Mouse (Mus musculus) forebrain, embryonic 10.5 days (tissue): Measurements from ENCODE around the gene Cdh26. TPM values are rescaled to one million over a fixed set of nuclear protein-coding genes. Genes with fewer than 3 reads are reported as not detected.

Experiments
- DNase-seq: peaks from one replicate; pipeline ENCODE4 v3.0.0-alpha.2; 2017; ENCODE audit warnings: low spot score; ENCODE audit errors: extremely low spot score
- H3K27ac ChIP-seq: fragments of 300-500 bp; sonication (generic); 2 replicates; pipeline ENCODE4 v1.5.1; 2016; ENCODE audit warnings: mild to moderate bottlenecking
- H3K27me3 ChIP-seq: fragments of 300-500 bp; sonication (generic); 2 replicates; pipeline ENCODE4 v1.6.1; 2016; ENCODE audit warnings: mild to moderate bottlenecking; ENCODE audit not compliant: poor library complexity, severe bottlenecking
- H3K36me3 ChIP-seq: fragments of 300-500 bp; sonication (generic); replicated peaks from 2 replicates; pipeline ENCODE4 v1.6.1; 2016; ENCODE audit warnings: mild to moderate bottlenecking, moderate library complexity
- H3K4me1 ChIP-seq: fragments of 300-500 bp; sonication (generic); 2 replicates; pipeline ENCODE4 v1.6.1; 2016
- H3K4me3 ChIP-seq: fragments of 300-500 bp; sonication (generic); 2 replicates; pipeline ENCODE4 v1.5.1; 2016; ENCODE audit warnings: mild to moderate bottlenecking, moderate library complexity
- H3K9me3 ChIP-seq: fragments of 300-500 bp; sonication (generic); 2 replicates; pipeline ENCODE4 v1.6.1; 2016; ENCODE audit warnings: mild to moderate bottlenecking, moderate library complexity
- WGBS: fragments of 180-500 bp; shearing (Covaris S2); methylation state at CpG from one replicate; pipeline ENCODE4 v1.1.7; 2016; 5-methylcytosine and 5-hydroxymethylcytosine counted together
- polyA plus RNA-seq: library from polyadenylated mRNA; unstranded; fragments of >200 nt; fragmentation: Nextera tagmentation; extraction: Ambion mirVana; gene quantifications from 2 replicates; pipeline ENCODE4 v1.2.1, GENCODE M21; 2016

Gene Cdh26
- polyA plus RNA-seq, 1 experiment from 2014 or later: 0.05 TPM

DNA sequence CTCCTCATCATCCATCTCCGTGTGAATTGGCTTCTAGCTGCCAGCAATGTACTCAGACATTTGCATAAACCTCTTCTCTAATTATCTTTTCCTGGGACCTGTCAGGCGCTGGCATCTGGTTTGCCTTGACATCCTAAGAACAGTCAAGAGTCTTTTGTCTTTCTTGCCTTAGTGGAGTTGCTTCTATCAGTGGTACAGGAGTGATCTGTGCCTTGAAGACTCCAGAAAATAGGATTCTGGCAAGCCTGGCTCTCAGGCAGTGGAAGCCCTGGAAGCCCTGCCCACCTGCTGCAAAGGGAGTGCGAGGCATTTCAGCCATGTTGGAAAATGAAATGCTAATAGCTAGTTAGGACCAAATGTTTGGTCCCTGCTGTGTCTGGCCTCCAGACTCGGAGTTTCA lies 92.0 kb downstream of the Cdh26 start:
- 68% methylated on average over 4 of the region's 4 CpGs for WGBS
- Histone ChIP-seq H3K36me3 (no peaks in the 10 kb centered on the region), H3K27ac (no peak overlapping the region), H3K27me3 (no peaks in the 10 kb centered on the region), H3K9me3 (no peaks in the 10 kb centered on the region), H3K4me3 (no peak overlapping the region), H3K4me1 (peaks cover 7% of the 10 kb centered on the region)
- no peak for DNase-seq

DNA sequence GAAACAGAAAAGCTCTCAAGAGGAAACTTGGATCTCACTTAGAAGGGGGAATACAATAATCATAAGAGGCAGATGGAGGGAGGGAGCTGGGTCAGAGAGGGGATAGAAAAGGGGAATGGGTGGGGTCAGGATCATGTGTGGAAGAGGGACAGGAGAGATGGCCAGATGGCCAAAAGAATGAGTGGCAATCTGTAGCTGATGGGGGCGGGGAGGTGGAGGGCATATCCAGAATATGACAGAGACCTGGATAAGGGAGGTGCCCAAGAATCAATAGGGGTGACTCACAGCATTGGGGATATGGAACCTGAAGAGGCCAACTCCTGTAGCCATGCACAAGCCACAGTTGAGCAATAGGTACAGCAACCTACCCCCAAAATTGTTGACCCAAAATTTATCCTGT lies 92.5 kb downstream of the Cdh26 start:
- Histone ChIP-seq H3K4me3 (no peak overlapping the region), H3K4me1 (peaks cover 7% of the 10 kb centered on the region), H3K36me3 (no peaks in the 10 kb centered on the region), H3K9me3 (no peaks in the 10 kb centered on the region), H3K27me3 (no peaks in the 10 kb centered on the region), H3K27ac (no peak overlapping the region)
- WGBS: 85% methylated on average over 1 of the region's 1 CpGs
- no peak for DNase-seq

DNA sequence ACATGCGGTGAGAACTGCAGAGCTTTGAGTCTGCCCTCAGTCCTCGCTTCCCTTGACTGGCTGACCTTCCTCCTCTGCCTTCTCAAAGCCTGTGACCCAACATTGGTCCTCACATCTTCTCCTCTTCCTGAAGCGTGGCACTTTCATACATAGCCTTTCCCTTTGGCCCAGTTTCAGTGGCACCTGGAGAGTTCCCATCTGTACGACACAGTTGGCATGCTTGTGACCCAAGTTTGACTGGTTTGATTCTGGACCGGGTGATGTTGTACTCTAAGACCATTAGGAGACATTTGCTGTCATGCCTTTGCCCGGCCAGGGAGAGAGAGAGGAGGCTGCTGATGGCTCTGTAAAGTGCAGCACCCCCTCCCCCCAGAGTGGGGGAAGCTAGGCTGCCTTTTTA lies 96.4 kb downstream of the Cdh26 start:
- DNase-seq: no peak
- Histone ChIP-seq H3K27ac (no peak overlapping the region), H3K4me3 (no peak overlapping the region), H3K9me3 (no peaks in the 10 kb centered on the region), H3K27me3 (no peaks in the 10 kb centered on the region), H3K36me3 (no peaks in the 10 kb centered on the region), H3K4me1 (no peaks in the 10 kb centered on the region)
- 88% methylated on average over 6 of the region's 6 CpGs for WGBS

DNA sequence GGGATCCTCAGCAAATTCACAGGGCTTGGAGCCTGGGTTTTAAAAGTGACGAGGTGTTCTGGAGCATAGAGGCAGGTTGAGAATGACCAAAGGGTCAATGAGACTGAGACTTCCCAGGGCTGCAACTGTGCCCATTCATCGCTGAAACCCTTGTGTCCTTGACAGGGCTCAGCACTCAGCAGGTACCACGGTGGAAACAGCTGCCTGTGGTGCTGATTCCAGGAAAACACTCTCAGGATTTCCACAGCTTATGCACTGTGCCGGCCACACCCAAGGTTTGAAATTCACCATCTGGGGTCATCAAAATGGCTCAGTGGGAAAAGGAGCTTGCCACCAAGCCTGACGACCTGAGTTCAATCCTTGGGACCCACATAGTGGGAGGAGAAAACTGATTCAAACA lies 100.9 kb downstream of the Cdh26 start:
- Histone ChIP-seq H3K4me1 (0 out of 2 replicates have a peak, but pooled peaks cover 3% of the 10 kb centered on the region), H3K36me3 (no peaks in the 10 kb centered on the region)

DNA sequence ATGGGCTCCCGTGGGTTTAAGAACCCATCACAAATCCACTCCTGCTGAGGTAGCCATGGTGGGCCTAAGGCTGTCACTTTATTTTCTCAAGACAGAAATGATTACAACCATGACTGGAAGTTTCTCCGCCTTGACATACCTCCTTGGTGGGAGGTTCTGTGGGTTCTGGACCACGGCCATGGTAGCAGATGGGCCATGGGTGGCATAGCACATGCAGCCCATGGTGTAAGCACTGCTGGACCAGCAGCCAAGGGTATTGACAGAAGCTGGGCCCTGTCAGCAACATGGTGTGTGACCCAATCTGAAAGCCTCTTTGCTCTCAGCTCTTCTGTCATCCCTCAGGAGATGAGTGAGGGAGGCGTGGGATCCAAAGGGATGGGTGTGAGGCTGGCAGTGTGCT lies 106.2 kb downstream of the Cdh26 start:
- Histone ChIP-seq H3K9me3 (no peaks in the 10 kb centered on the region), H3K4me1 (0 out of 2 replicates have a peak, but pooled peaks cover 3% of the 10 kb centered on the region), H3K27me3 (no peaks in the 10 kb centered on the region), H3K4me3 (no peak overlapping the region), H3K36me3 (no peaks in the 10 kb centered on the region), H3K27ac (no peak overlapping the region)
- DNase-seq: no peak
- WGBS: 87% methylated on average over 4 of the region's 4 CpGs

More for the DNA sequence above, 100.9 kb downstream of the Cdh26 start:
- H3K4me3 ChIP-seq: no peak overlapping the region
- no peaks in the 10 kb centered on the region for H3K9me3 ChIP-seq
- WGBS: 79% methylated on average over 5 of the region's 5 CpGs
- H3K27me3 ChIP-seq: no peaks in the 10 kb centered on the region
- DNase-seq: no peak
- no peak overlapping the region for H3K27ac ChIP-seq

Other genes with a start within 250 kb of the Cdh26 start
- gene Sycp2, start 22.8 kb upstream of the Cdh26 start, polyA plus RNA-seq: 0.02 TPM in 1 of 2 replicates, not detected in the other
- gene Ppp1r3d, start 16.1 kb upstream of the Cdh26 start, polyA plus RNA-seq: 0.66 and 0.68 TPM in 2 replicates
- gene Fam217b, start 16.0 kb upstream of the Cdh26 start, polyA plus RNA-seq: 1.1 and 1.5 TPM in 2 replicates